Mouse (Mus musculus): ENCODE results near the gene B9d1. TPM values are rescaled to one million over a fixed set of nuclear protein-coding genes. Genes with fewer than 3 reads are reported as not detected.

The B9d1 gene
- 29.6 and 43.7 TPM in 2 replicates for polyA plus RNA-seq (2014; fragmentation: Nextera tagmentation; extraction: Ambion mirVana)

DNA sequence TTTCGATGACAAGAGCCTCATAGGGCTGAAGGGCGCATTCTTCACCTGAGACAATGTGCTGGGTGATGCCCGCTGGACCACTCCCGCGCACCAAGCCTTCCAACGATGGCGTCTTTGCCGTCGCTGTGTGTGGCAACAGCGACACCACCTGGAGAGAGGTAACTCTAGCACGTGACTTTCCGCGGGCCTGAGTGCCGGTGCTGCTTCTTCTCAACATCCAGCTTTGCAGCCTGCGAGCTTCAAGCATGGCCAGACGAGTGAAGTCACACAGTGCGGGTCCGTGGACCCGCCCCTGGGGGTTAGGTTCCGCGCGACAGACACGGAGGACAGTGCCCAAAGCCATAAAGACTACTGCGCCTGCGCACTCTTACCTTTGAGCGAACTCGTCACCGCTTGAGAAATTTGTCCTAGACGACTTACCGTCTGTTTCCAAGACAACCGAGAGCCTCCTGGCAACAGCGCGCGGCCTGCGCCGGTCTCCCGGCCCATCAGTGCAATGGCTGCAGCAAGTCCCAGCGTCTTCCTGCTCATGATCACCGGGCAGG lies at the start of gene B9d1:
Gene B9d1 (plus strand): TSS at position 432 of the 545 bp plus-strand sequence.
- H3K9me3 ChIP-seq (ENCODE audit: control insufficient read depth, low read depth, low read length), result no peaks in the 10 kb centered on the region
- H3K27me3 ChIP-seq (ENCODE audit: control insufficient read depth, insufficient read depth, low read length), result no peaks in the 10 kb centered on the region
- no peaks in the 10 kb centered on the region; the same call in 1 of the 2 replicates for H3K36me3 ChIP-seq (ENCODE audit: control insufficient read depth, insufficient read depth, low read length)
- H3K4me1 ChIP-seq (ENCODE audit: control insufficient read depth, insufficient read depth, low read length), result peaks cover 6% of the 10 kb centered on the region; the same call in 1 of the 2 replicates
- under 1% methylated on average over 39 of the region's 39 CpGs for WGBS
- peak; percentile 86 for ATAC-seq (ENCODE audit: insufficient number of reproducible peaks, insufficient read depth, low FRiP score, low read depth)
- H3K27ac ChIP-seq (ENCODE audit: low read length), result 0 out of 2 replicates have a peak within 1 kb of the TSS, but pooled peaks have one; percentile 22
- H3K4me2 ChIP-seq (replicated peaks; ENCODE audit: low read depth, low read length), result peak within 1 kb of the TSS; percentile 68
- peak within 1 kb of the TSS; percentile 45 for H3K9ac ChIP-seq (replicated peaks; ENCODE audit: low read depth, low read length)
- peak within 1 kb of the TSS; percentile 62 for H3K4me3 ChIP-seq (ENCODE audit: low read depth, low read length)

DNA sequence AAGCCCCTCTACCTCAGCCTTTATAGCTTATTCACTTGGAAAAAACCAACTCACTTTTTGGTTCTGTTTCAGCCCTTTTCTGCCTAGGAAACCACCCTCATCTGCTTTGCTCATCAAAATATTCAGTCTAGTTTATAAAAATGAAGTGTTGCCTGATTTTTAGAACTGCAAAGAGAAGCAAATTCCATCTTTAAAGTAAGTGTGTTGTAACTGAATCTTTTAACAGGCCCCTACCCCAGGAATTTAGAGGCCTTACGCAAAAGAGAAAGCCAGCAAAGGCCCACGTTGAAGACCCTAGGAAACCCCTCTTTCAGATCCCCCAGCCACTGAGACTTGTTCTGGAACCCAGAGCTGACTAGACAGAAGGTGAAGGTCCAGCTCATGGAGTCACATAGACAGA lies 40.9 kb upstream of the B9d1 start:
- H3K27me3 ChIP-seq (ENCODE audit: control insufficient read depth, insufficient read depth, low read length), result no peaks in the 10 kb centered on the region
- WGBS, result 48% methylated on average over 2 of the region's 2 CpGs
- ATAC-seq (ENCODE audit: insufficient number of reproducible peaks, insufficient read depth, low FRiP score, low read depth), result no peak
- no peak overlapping the region for H3K4me2 ChIP-seq (replicated peaks; ENCODE audit: low read depth, low read length)
- H3K4me1 ChIP-seq (ENCODE audit: control insufficient read depth, insufficient read depth, low read length), result peaks cover 13% of the 10 kb centered on the region; the same call in 1 of the 2 replicates
- H3K9ac ChIP-seq (replicated peaks; ENCODE audit: low read depth, low read length), result no peak overlapping the region
- no peak overlapping the region for H3K4me3 ChIP-seq (ENCODE audit: low read depth, low read length)
- peak overlapping the region; percentile 28; the same call in 1 of the 2 replicates for H3K27ac ChIP-seq (ENCODE audit: low read length)
- H3K9me3 ChIP-seq (ENCODE audit: control insufficient read depth, low read depth, low read length), result no peaks in the 10 kb centered on the region
- H3K36me3 ChIP-seq (ENCODE audit: control insufficient read depth, insufficient read depth, low read length), result no peaks in the 10 kb centered on the region

DNA sequence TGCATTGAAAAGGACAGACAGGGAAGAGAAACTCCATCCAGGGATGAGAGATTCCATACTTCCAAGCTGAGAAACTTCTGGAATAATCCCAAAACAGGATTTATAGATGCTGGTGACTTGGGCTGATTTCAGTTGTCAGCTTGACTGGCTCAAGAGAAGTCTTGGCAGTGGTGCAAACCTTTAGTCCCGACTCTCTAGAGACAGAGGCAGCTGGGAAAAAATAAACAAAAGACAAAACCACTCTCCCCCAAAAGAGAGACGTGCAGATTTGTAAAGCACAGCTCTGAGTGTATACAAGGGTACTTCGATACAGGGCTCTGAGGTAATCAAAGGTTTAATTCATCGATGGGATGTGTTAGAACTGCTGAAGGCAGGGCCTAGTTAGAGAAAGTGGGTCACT lies 39.5 kb upstream of the B9d1 start:
- peaks cover 15% of the 10 kb centered on the region; the same call in 1 of the 2 replicates for H3K4me1 ChIP-seq (ENCODE audit: control insufficient read depth, insufficient read depth, low read length)

GRCm38 (mm10) chr11:61468534-61468933 lies 36.4 kb upstream of the B9d1 start:
- Histone ChIP-seq H3K9me3 (ENCODE audit: control insufficient read depth, low read depth, low read length) (no peaks in the 10 kb centered on the region), H3K9ac (replicated peaks; ENCODE audit: low read depth, low read length) (no peak overlapping the region), H3K4me2 (replicated peaks; ENCODE audit: low read depth, low read length) (no peak overlapping the region), H3K4me1 (ENCODE audit: control insufficient read depth, insufficient read depth, low read length) (peaks cover 9% of the 10 kb centered on the region; the same call in 1 of the 2 replicates), H3K4me3 (ENCODE audit: low read depth, low read length) (no peak overlapping the region), H3K27me3 (ENCODE audit: control insufficient read depth, insufficient read depth, low read length) (no peaks in the 10 kb centered on the region), H3K36me3 (ENCODE audit: control insufficient read depth, insufficient read depth, low read length) (no peaks in the 10 kb centered on the region), H3K27ac (ENCODE audit: low read length) (no peak overlapping the region)
- no peak for ATAC-seq (ENCODE audit: insufficient number of reproducible peaks, insufficient read depth, low FRiP score, low read depth)
- WGBS, result 82% methylated on average over 4 of the region's 4 CpGs

More for the DNA sequence above, 39.5 kb upstream of the B9d1 start:
- no peak overlapping the region for H3K4me3 ChIP-seq (ENCODE audit: low read depth, low read length)
- H3K9ac ChIP-seq (replicated peaks; ENCODE audit: low read depth, low read length), result no peak overlapping the region
- WGBS, result 25% methylated on average over 4 of the region's 4 CpGs
- H3K9me3 ChIP-seq (ENCODE audit: control insufficient read depth, low read depth, low read length), result no peaks in the 10 kb centered on the region
- H3K27me3 ChIP-seq (ENCODE audit: control insufficient read depth, insufficient read depth, low read length), result no peaks in the 10 kb centered on the region
- H3K27ac ChIP-seq (ENCODE audit: low read length), result peak overlapping the region; percentile 59; the same call in 1 of the 2 replicates
- no peak overlapping the region for H3K4me2 ChIP-seq (replicated peaks; ENCODE audit: low read depth, low read length)
- ATAC-seq (ENCODE audit: insufficient number of reproducible peaks, insufficient read depth, low FRiP score, low read depth), result no peak
- no peaks in the 10 kb centered on the region for H3K36me3 ChIP-seq (ENCODE audit: control insufficient read depth, insufficient read depth, low read length)

DNA sequence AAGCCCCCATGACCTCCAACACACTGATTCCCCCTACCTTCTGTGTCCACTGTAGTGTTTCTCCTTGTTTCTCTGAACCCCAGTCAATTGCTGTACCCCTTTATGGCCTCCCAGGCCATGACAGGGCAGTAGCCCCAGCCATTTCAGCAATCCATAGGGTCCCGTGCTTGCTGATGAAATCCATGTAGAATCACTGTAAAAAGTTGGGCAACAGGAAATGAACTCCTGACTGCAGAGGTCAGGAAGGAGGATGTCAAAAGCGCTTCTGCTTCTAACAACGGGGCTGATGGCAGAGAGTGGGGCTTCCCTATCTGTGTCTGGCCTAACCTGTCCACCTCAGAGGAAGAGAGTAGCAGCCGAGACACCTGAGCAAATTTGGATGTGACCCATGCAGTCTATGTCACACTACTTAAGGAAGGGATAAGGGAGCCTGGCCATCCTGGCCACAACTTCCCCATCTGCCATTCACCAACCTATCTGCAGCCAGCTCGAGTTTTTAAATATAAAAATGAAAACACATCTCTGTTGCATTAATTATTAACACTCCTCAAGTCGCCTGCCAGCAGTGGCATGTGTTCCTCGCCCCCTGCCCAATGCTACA lies 35.5 kb upstream of the B9d1 start:
- Histone ChIP-seq H3K4me2 (replicated peaks; ENCODE audit: low read depth, low read length) (no peak overlapping the region), H3K27ac (ENCODE audit: low read length) (no peak overlapping the region), H3K36me3 (ENCODE audit: control insufficient read depth, insufficient read depth, low read length) (no peaks in the 10 kb centered on the region), H3K4me1 (ENCODE audit: control insufficient read depth, insufficient read depth, low read length) (peaks cover 9% of the 10 kb centered on the region; the same call in 1 of the 2 replicates), H3K4me3 (ENCODE audit: low read depth, low read length) (no peak overlapping the region), H3K27me3 (ENCODE audit: control insufficient read depth, insufficient read depth, low read length) (no peaks in the 10 kb centered on the region), H3K9me3 (ENCODE audit: control insufficient read depth, low read depth, low read length) (no peaks in the 10 kb centered on the region), H3K9ac (replicated peaks; ENCODE audit: low read depth, low read length) (no peak overlapping the region)
- WGBS, result 58% methylated on average over 7 of the region's 7 CpGs
- no peak for ATAC-seq (ENCODE audit: insufficient number of reproducible peaks, insufficient read depth, low FRiP score, low read depth)

GRCm38 (mm10) chr11:61470880-61471279 lies 34.1 kb upstream of the B9d1 start:
- no peaks in the 10 kb centered on the region for H3K9me3 ChIP-seq (ENCODE audit: control insufficient read depth, low read depth, low read length)
- peaks cover 7% of the 10 kb centered on the region; the same call in 1 of the 2 replicates for H3K4me1 ChIP-seq (ENCODE audit: control insufficient read depth, insufficient read depth, low read length)
- H3K36me3 ChIP-seq (ENCODE audit: control insufficient read depth, insufficient read depth, low read length), result no peaks in the 10 kb centered on the region
- no peaks in the 10 kb centered on the region for H3K27me3 ChIP-seq (ENCODE audit: control insufficient read depth, insufficient read depth, low read length)
- no peak for ATAC-seq (ENCODE audit: insufficient number of reproducible peaks, insufficient read depth, low FRiP score, low read depth)
- H3K9ac ChIP-seq (replicated peaks; ENCODE audit: low read depth, low read length), result no peak overlapping the region
- H3K4me2 ChIP-seq (replicated peaks; ENCODE audit: low read depth, low read length), result no peak overlapping the region
- no peak overlapping the region for H3K4me3 ChIP-seq (ENCODE audit: low read depth, low read length)
- H3K27ac ChIP-seq (ENCODE audit: low read length), result no peak overlapping the region

- ATAC-seq (ENCODE audit: insufficient number of reproducible peaks, insufficient read depth, low FRiP score, low read depth), result no peak
- no peaks in the 10 kb centered on the region for H3K36me3 ChIP-seq (ENCODE audit: control insufficient read depth, insufficient read depth, low read length)
- H3K4me3 ChIP-seq (ENCODE audit: low read depth, low read length), result no peak overlapping the region
- 0 out of 2 replicates have a peak, but pooled peaks cover 2% of the 10 kb centered on the region for H3K4me1 ChIP-seq (ENCODE audit: control insufficient read depth, insufficient read depth, low read length)
- no peaks in the 10 kb centered on the region for H3K9me3 ChIP-seq (ENCODE audit: control insufficient read depth, low read depth, low read length)
- H3K27ac ChIP-seq (ENCODE audit: low read length), result no peak overlapping the region
- WGBS, result 59% methylated on average over 4 of the region's 4 CpGs
- no peak overlapping the region for H3K9ac ChIP-seq (replicated peaks; ENCODE audit: low read depth, low read length)
- H3K27me3 ChIP-seq (ENCODE audit: control insufficient read depth, insufficient read depth, low read length), result no peaks in the 10 kb centered on the region
- H3K4me2 ChIP-seq (replicated peaks; ENCODE audit: low read depth, low read length), result no peak overlapping the region
Measured at GRCm38 (mm10) chr11:61473630-61474029, 31.3 kb upstream of the B9d1 start.

DNA sequence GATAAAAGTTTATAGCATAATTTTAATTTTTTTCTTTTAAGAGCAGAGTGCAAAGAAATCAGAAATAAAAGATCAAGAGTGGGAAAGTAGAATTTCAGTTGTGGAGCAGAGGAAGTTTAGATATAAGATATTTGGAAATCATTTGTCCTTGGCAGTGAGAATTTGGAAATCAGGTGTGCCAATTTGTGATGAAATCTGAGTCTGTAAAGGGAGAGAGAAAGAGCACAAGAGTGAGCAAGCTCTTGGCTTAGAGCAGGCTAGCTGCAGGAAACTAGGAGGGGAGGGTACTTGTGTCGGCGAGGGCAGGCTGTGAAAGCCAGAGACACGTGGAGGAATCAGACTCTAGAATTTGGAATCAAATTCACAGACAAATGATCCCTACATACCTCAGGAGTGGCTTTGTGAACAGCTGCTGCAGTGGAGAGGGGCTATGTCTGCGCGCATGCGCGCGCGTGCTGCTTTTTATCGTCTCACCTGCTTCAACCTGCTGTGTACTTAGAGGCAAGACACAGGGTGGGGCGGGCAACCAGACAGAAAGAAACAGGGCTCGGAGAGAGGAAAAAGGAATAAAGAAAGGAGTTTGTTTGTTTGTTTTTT lies 28.1 kb upstream of the B9d1 start:
- Histone ChIP-seq H3K4me1 (ENCODE audit: control insufficient read depth, insufficient read depth, low read length) (peaks cover 9% of the 10 kb centered on the region), H3K9ac (replicated peaks; ENCODE audit: low read depth, low read length) (no peak overlapping the region), H3K36me3 (ENCODE audit: control insufficient read depth, insufficient read depth, low read length) (no peaks in the 10 kb centered on the region), H3K27me3 (ENCODE audit: control insufficient read depth, insufficient read depth, low read length) (no peaks in the 10 kb centered on the region), H3K9me3 (ENCODE audit: control insufficient read depth, low read depth, low read length) (no peaks in the 10 kb centered on the region), H3K4me3 (ENCODE audit: low read depth, low read length) (no peak overlapping the region), H3K27ac (ENCODE audit: low read length) (no peak overlapping the region), H3K4me2 (replicated peaks; ENCODE audit: low read depth, low read length) (peak overlapping the region; percentile 6)
- WGBS, result 28% methylated on average over 12 of the region's 12 CpGs
- no peak for ATAC-seq (ENCODE audit: insufficient number of reproducible peaks, insufficient read depth, low FRiP score, low read depth)

All from stomach, embryonic 14.5 days (tissue).